Mouse (Mus musculus): Measurements from ENCODE around the gene Ak5. TPM values are rescaled to one million over a fixed set of nuclear protein-coding genes. Genes with fewer than 3 reads are reported as not detected.

Ak5 gene
- polyA plus RNA-seq, 1 experiment from 2014 or later = 5.6 TPM

- Histone ChIP-seq H3K4me2 (no peak overlapping the region), H3K4me1 (replicated peaks) (no peaks in the 10 kb centered on the region), H3K27ac (no peak overlapping the region), H3K27me3 (no peaks in the 10 kb centered on the region), H3K4me3 (no peak overlapping the region), H3K36me3 (no peaks in the 10 kb centered on the region), H3K9me3 (no peaks in the 10 kb centered on the region), H3K9ac (no peak overlapping the region)
- 97% methylated on average over 3 of the region's 3 CpGs for WGBS
- ATAC-seq (ENCODE audit: low FRiP score) = no peak
Measured at GRCm38 (mm10) chr3:152556919-152557318, 111.2 kb downstream of the Ak5 start.

GRCm38 (mm10) chr3:152556435-152556834 lies 111.7 kb downstream of the Ak5 start:
- H3K4me2 ChIP-seq = no peak overlapping the region
- H3K4me3 ChIP-seq = no peak overlapping the region
- 68% methylated on average over 3 of the region's 4 CpGs for WGBS
- no peaks in the 10 kb centered on the region for H3K9me3 ChIP-seq
- H3K9ac ChIP-seq = no peak overlapping the region
- ATAC-seq (ENCODE audit: low FRiP score) = no peak
- no peaks in the 10 kb centered on the region for H3K4me1 ChIP-seq (replicated peaks)
- H3K27me3 ChIP-seq = no peaks in the 10 kb centered on the region
- no peak overlapping the region for H3K27ac ChIP-seq
- H3K36me3 ChIP-seq = no peaks in the 10 kb centered on the region

- no peak overlapping the region for H3K27ac ChIP-seq
- no peak overlapping the region for H3K4me2 ChIP-seq
- no peaks in the 10 kb centered on the region for H3K9me3 ChIP-seq
- no peak for ATAC-seq (ENCODE audit: low FRiP score)
- H3K36me3 ChIP-seq = no peaks in the 10 kb centered on the region
- no peaks in the 10 kb centered on the region for H3K4me1 ChIP-seq (replicated peaks)
- 50% methylated on average over 7 of the region's 7 CpGs for WGBS
- H3K4me3 ChIP-seq = no peak overlapping the region
- no peaks in the 10 kb centered on the region for H3K27me3 ChIP-seq
- no peak overlapping the region for H3K9ac ChIP-seq
Measured at GRCm38 (mm10) chr3:152555216-152555615, 112.9 kb downstream of the Ak5 start.

- Histone ChIP-seq H3K36me3 (no peaks in the 10 kb centered on the region), H3K4me3 (no peak overlapping the region), H3K27me3 (no peaks in the 10 kb centered on the region), H3K9me3 (no peaks in the 10 kb centered on the region), H3K4me1 (replicated peaks) (no peaks in the 10 kb centered on the region), H3K9ac (no peak overlapping the region), H3K4me2 (no peak overlapping the region), H3K27ac (no peak overlapping the region)
- 95% methylated on average over 7 of the region's 7 CpGs for WGBS
- no peak for ATAC-seq (ENCODE audit: low FRiP score)
Measured at GRCm38 (mm10) chr3:152554366-152554765, 113.8 kb downstream of the Ak5 start.

- H3K9ac ChIP-seq = no peak overlapping the region
- H3K27me3 ChIP-seq = no peaks in the 10 kb centered on the region
- no peak overlapping the region for H3K4me3 ChIP-seq
- H3K27ac ChIP-seq = no peak overlapping the region
- WGBS = 89% methylated on average over 8 of the region's 8 CpGs
- H3K4me1 ChIP-seq (replicated peaks) = no peaks in the 10 kb centered on the region
- H3K36me3 ChIP-seq = no peaks in the 10 kb centered on the region
- no peaks in the 10 kb centered on the region for H3K9me3 ChIP-seq
- no peak for ATAC-seq (ENCODE audit: low FRiP score)
- H3K4me2 ChIP-seq = no peak overlapping the region
Measured at GRCm38 (mm10) chr3:152552641-152553040, 115.5 kb downstream of the Ak5 start.

GRCm38 (mm10) chr3:152550528-152551115 lies 117.5 kb downstream of the Ak5 start:
- Histone ChIP-seq H3K4me3 (no peak overlapping the region), H3K4me1 (replicated peaks) (no peaks in the 10 kb centered on the region), H3K36me3 (no peaks in the 10 kb centered on the region), H3K9ac (no peak overlapping the region), H3K9me3 (no peaks in the 10 kb centered on the region), H3K27me3 (no peaks in the 10 kb centered on the region), H3K4me2 (no peak overlapping the region), H3K27ac (no peak overlapping the region)
- ATAC-seq (ENCODE audit: low FRiP score) = no peak
- 76% methylated on average over 7 of the region's 7 CpGs for WGBS

- no peak overlapping the region for H3K9ac ChIP-seq
- no peaks in the 10 kb centered on the region for H3K27me3 ChIP-seq
- ATAC-seq (ENCODE audit: low FRiP score) = no peak
- H3K4me3 ChIP-seq = no peak overlapping the region
- no peaks in the 10 kb centered on the region for H3K36me3 ChIP-seq
- H3K27ac ChIP-seq = no peak overlapping the region
- H3K4me2 ChIP-seq = no peak overlapping the region
- H3K4me1 ChIP-seq (replicated peaks) = no peaks in the 10 kb centered on the region
- no peaks in the 10 kb centered on the region for H3K9me3 ChIP-seq
Measured at GRCm38 (mm10) chr3:152550031-152550430, 118.1 kb downstream of the Ak5 start.

GRCm38 (mm10) chr3:152544921-152545320 lies 123.2 kb downstream of the Ak5 start:
- 87% methylated on average over 3 of the region's 3 CpGs for WGBS
- H3K27me3 ChIP-seq = no peaks in the 10 kb centered on the region
- no peak overlapping the region for H3K4me3 ChIP-seq

GRCm38 (mm10) chr3:152542298-152542697 lies 125.9 kb downstream of the Ak5 start:
- no peaks in the 10 kb centered on the region for H3K36me3 ChIP-seq
- ATAC-seq (ENCODE audit: low FRiP score) = no peak

More at GRCm38 (mm10) chr3:152544921-152545320, 123.2 kb downstream of the Ak5 start:
- Histone ChIP-seq H3K9ac (no peak overlapping the region), H3K27ac (no peak overlapping the region), H3K4me1 (replicated peaks) (no peaks in the 10 kb centered on the region), H3K9me3 (no peaks in the 10 kb centered on the region), H3K36me3 (no peaks in the 10 kb centered on the region), H3K4me2 (no peak overlapping the region)
- ATAC-seq (ENCODE audit: low FRiP score) = no peak

GRCm38 (mm10) chr3:152530344-152530743 lies 137.8 kb downstream of the Ak5 start:
- Histone ChIP-seq H3K27ac (no peak overlapping the region), H3K27me3 (no peaks in the 10 kb centered on the region), H3K4me3 (no peak overlapping the region), H3K4me1 (replicated peaks) (no peaks in the 10 kb centered on the region), H3K9me3 (no peaks in the 10 kb centered on the region), H3K36me3 (no peaks in the 10 kb centered on the region), H3K4me2 (no peak overlapping the region), H3K9ac (no peak overlapping the region)
- no peak for ATAC-seq (ENCODE audit: low FRiP score)
- WGBS = 92% methylated on average over 5 of the region's 5 CpGs

More at GRCm38 (mm10) chr3:152542298-152542697, 125.9 kb downstream of the Ak5 start:
- Histone ChIP-seq H3K4me1 (replicated peaks) (no peaks in the 10 kb centered on the region), H3K4me3 (no peak overlapping the region), H3K9me3 (no peaks in the 10 kb centered on the region), H3K27ac (no peak overlapping the region), H3K4me2 (no peak overlapping the region), H3K27me3 (no peaks in the 10 kb centered on the region), H3K9ac (no peak overlapping the region)
- 81% methylated on average over 5 of the region's 5 CpGs for WGBS

- no peak for ATAC-seq (ENCODE audit: low FRiP score)
- Histone ChIP-seq H3K4me1 (replicated peaks) (no peaks in the 10 kb centered on the region), H3K4me2 (no peak overlapping the region), H3K9ac (no peak overlapping the region), H3K9me3 (no peaks in the 10 kb centered on the region), H3K27me3 (no peaks in the 10 kb centered on the region), H3K4me3 (no peak overlapping the region), H3K27ac (no peak overlapping the region), H3K36me3 (no peaks in the 10 kb centered on the region)
- 74% methylated on average over 11 of the region's 11 CpGs for WGBS
Measured at GRCm38 (mm10) chr3:152529058-152529972, 138.8 kb downstream of the Ak5 start.

GRCm38 (mm10) chr3:152526721-152527120 lies 141.4 kb downstream of the Ak5 start:
- Histone ChIP-seq H3K27me3 (no peaks in the 10 kb centered on the region), H3K4me3 (no peak overlapping the region), H3K36me3 (no peaks in the 10 kb centered on the region), H3K27ac (no peak overlapping the region), H3K9me3 (no peaks in the 10 kb centered on the region), H3K4me1 (replicated peaks) (no peaks in the 10 kb centered on the region), H3K9ac (no peak overlapping the region), H3K4me2 (no peak overlapping the region)
- ATAC-seq (ENCODE audit: low FRiP score) = no peak
- WGBS = 90% methylated on average over 8 of the region's 8 CpGs

GRCm38 (mm10) chr3:152523315-152523638 lies 144.9 kb downstream of the Ak5 start:
- Histone ChIP-seq H3K36me3 (no peaks in the 10 kb centered on the region), H3K4me3 (no peak overlapping the region)
- WGBS = 84% methylated on average over 4 of the region's 4 CpGs

More at GRCm38 (mm10) chr3:152523315-152523638, 144.9 kb downstream of the Ak5 start:
- Histone ChIP-seq H3K27ac (no peak overlapping the region), H3K4me1 (replicated peaks) (no peaks in the 10 kb centered on the region), H3K9ac (no peak overlapping the region), H3K4me2 (no peak overlapping the region), H3K27me3 (no peaks in the 10 kb centered on the region), H3K9me3 (no peaks in the 10 kb centered on the region)
- no peak for ATAC-seq (ENCODE audit: low FRiP score)

Data from hindbrain, embryonic 13.5 days (tissue).